Mouse (Mus musculus) CH12.LX (cell line): ENCODE data around the gene Dclk1. TPM values are rescaled to one million over a fixed set of nuclear protein-coding genes. Genes with fewer than 3 reads are reported as not detected.

ENCODE experiments used
- DNase-seq: peaks from one replicate; pipeline ENCODE4 v3.0.0-alpha.2; 2013; ENCODE audit errors: extremely low read depth
- H3K27ac ChIP-seq: 2 replicates; pipeline ENCODE4 v1.5.1; 2012; ENCODE audit warnings: low read depth, mild to moderate bottlenecking, control low read depth, moderate library complexity; ENCODE audit not compliant: insufficient read depth
- H3K27me3 ChIP-seq: replicated peaks from 2 replicates; pipeline ENCODE3; 2012; ENCODE audit warnings: inconsistent platforms
- H3K36me3 ChIP-seq, 2 experiments: replicated peaks in 1 of 2; 2 replicates each; pipeline versions ENCODE3 to v1.6.1; 2012; ENCODE audit warnings: inconsistent platforms in 1 of 2, low read length in 1 of 2, mild to moderate bottlenecking in 1 of 2, mixed read lengths in 1 of 2, moderate library complexity in 1 of 2; ENCODE audit not compliant: control insufficient read depth in 1 of 2, insufficient read depth in 1 of 2
- H3K4me1 ChIP-seq, 2 experiments: 2 replicates each; pipeline ENCODE4 v1.6.1; 2012; ENCODE audit warnings: inconsistent platforms in 1 of 2, moderate library complexity in 1 of 2; ENCODE audit not compliant: insufficient read depth in 2 of 2, control insufficient read depth in 1 of 2
- H3K4me2 ChIP-seq: 2 replicates; pipeline ENCODE4 v1.6.1; 2012; ENCODE audit warnings: low read depth, mild to moderate bottlenecking, control low read depth; ENCODE audit not compliant: poor library complexity, insufficient read depth, severe bottlenecking
- H3K4me3 ChIP-seq, 3 experiments: fragments of 150-350 bp in 1 of 3; sonication (generic) in 1 of 3; replicated peaks in 1 of 3; 2 replicates each; pipeline versions ENCODE3 to v1.5.1; 2011 to 2012; ENCODE audit warnings: low read depth in 2 of 3, low read length in 2 of 3, mild to moderate bottlenecking in 2 of 3, moderate library complexity in 2 of 3, control low read depth in 1 of 3, improper control_type of control experiment in 1 of 3, inconsistent platforms in 1 of 3, mixed read lengths in 1 of 3; ENCODE audit not compliant: poor library complexity in 1 of 3
- H3K79me2 ChIP-seq: replicated peaks from 2 replicates; pipeline ENCODE4 v1.6.1; 2012; ENCODE audit warnings: mild to moderate bottlenecking, moderate library complexity; ENCODE audit not compliant: control insufficient read depth, poor library complexity, insufficient read depth, severe bottlenecking; ENCODE audit errors: extremely low read depth
- H3K9ac ChIP-seq: 2 replicates; pipeline ENCODE4 v1.6.1; 2012; ENCODE audit warnings: low read depth, mild to moderate bottlenecking, control low read depth, moderate library complexity; ENCODE audit not compliant: insufficient read depth
- H3K9me3 ChIP-seq: replicated peaks from 2 replicates; pipeline ENCODE3; 2012; ENCODE audit warnings: low read length, inconsistent platforms, mixed read lengths
- CHD1 ChIP-seq: IDR thresholded peaks from 2 replicates; pipeline ENCODE4 v1.6.1; 2012; ENCODE audit warnings: low read depth, low read length, improper control_type of control experiment, inconsistent platforms
- E2F4 ChIP-seq: IDR thresholded peaks from 2 replicates; pipeline ENCODE4 v1.6.1; 2011; ENCODE audit warnings: low read depth, low read length, improper control_type of control experiment; ENCODE audit not compliant: insufficient replicate concordance
- EP300 ChIP-seq: IDR thresholded peaks from 2 replicates; pipeline ENCODE4 v1.6.1; 2011; ENCODE audit warnings: low read length, improper control_type of control experiment
- ETS1 ChIP-seq: conservative IDR thresholded peaks from 2 replicates; pipeline ENCODE4 v1.6.1; 2012; ENCODE audit warnings: low read depth, mild to moderate bottlenecking, inconsistent platforms, low read length, improper control_type of control experiment, moderate library complexity
- GABPA ChIP-seq: IDR thresholded peaks from 2 replicates; pipeline ENCODE4 v1.6.1; 2012; ENCODE audit warnings: low read depth, low read length, improper control_type of control experiment, inconsistent platforms; ENCODE audit not compliant: insufficient replicate concordance
- HCFC1 ChIP-seq: IDR thresholded peaks from 2 replicates; pipeline ENCODE4 v1.6.1; 2012; ENCODE audit warnings: low read depth, mild to moderate bottlenecking, inconsistent platforms, low read length, improper control_type of control experiment
- IRF4 ChIP-seq: IDR thresholded peaks from 2 replicates; pipeline ENCODE4 v1.6.1; 2014; ENCODE audit warnings: low read depth, mild to moderate bottlenecking, inconsistent platforms, low read length, improper control_type of control experiment
- MAFK ChIP-seq: IDR thresholded peaks from 2 replicates; pipeline ENCODE4 v1.6.1; 2011; ENCODE audit warnings: low read length, improper control_type of control experiment; ENCODE audit not compliant: insufficient replicate concordance
- MAX ChIP-seq: IDR thresholded peaks from 2 replicates; pipeline ENCODE4 v1.6.1; 2011; ENCODE audit warnings: low read length, improper control_type of control experiment
- MEF2A ChIP-seq: IDR thresholded peaks from 2 replicates; pipeline ENCODE4 v1.6.1; 2014; ENCODE audit warnings: low read depth, mild to moderate bottlenecking, inconsistent platforms, low read length, improper control_type of control experiment, borderline replicate concordance
- MXI1 ChIP-seq: IDR thresholded peaks from 2 replicates; pipeline ENCODE4 v1.6.1; 2011; ENCODE audit warnings: mild to moderate bottlenecking, low read depth, low read length, improper control_type of control experiment
- MYC ChIP-seq: IDR thresholded peaks from 2 replicates; pipeline ENCODE4 v1.6.1; 2011; ENCODE audit warnings: low read depth, mild to moderate bottlenecking, improper control_type of control experiment, low read length
- POLR2A ChIP-seq: IDR thresholded peaks from 2 replicates; pipeline ENCODE4 v1.6.1; 2011; ENCODE audit warnings: low read depth, mild to moderate bottlenecking, improper control_type of control experiment, low read length
- POLR2AphosphoS2 ChIP-seq: IDR thresholded peaks from 2 replicates; pipeline ENCODE4 v1.6.1; 2011; ENCODE audit warnings: low read depth, low read length, improper control_type of control experiment
- RAD21 ChIP-seq: IDR thresholded peaks from 2 replicates; pipeline ENCODE4 v1.6.1; 2011; ENCODE audit warnings: low read depth, mild to moderate bottlenecking, low read length, improper control_type of control experiment, moderate library complexity
- USF1 ChIP-seq: IDR thresholded peaks from 2 replicates; pipeline ENCODE4 v1.6.1; 2014; ENCODE audit warnings: low read depth, mild to moderate bottlenecking, inconsistent platforms, low read length, improper control_type of control experiment
- USF2 ChIP-seq: conservative IDR thresholded peaks from 2 replicates; pipeline ENCODE4 v1.6.1; 2011; ENCODE audit warnings: low read depth, low read length, improper control_type of control experiment
- dilution Hi-C: fragments of 300-500 bp; cut with MboI; formaldehyde crosslinking; loops from 2 replicates; pipeline ENCODE4 v1.14.3; 2020; ENCODE audit warnings: low sequenced_read_pairs; ENCODE audit not compliant: extremely low pct_unique_long_range_greater_than_20kb, extremely low pct_ligation_motif_present
- in situ Hi-C: fragments of 300-500 bp; cut with MboI; formaldehyde crosslinking; loops from 3 replicates; pipeline ENCODE4 v1.14.3; 2019; ENCODE audit warnings: low sequenced_read_pairs, low pct_ligation_motif_present, low pct_unique_long_range_greater_than_20kb, mixed read lengths
- polyA plus RNA-seq: library from polyadenylated mRNA; unstranded; fragments of >175 nt; gene quantifications from 2 replicates; pipeline ENCODE4 v1.2.1, GENCODE M21; 2012; ENCODE audit warnings: low read depth; ENCODE audit not compliant: insufficient read length
- total RNA-seq, 2 experiments: library from RNA; depleted of rRNA; stranded (reverse); fragments of 300-350 nt in 1 of 2; fragments of >200 nt in 1 of 2; gene quantifications; 2 replicates each; pipeline ENCODE4 v1.2.3; 2012 to 2014

Dclk1 gene
- total and polyA plus RNA-seq, 3 experiments: not detected

DNA sequence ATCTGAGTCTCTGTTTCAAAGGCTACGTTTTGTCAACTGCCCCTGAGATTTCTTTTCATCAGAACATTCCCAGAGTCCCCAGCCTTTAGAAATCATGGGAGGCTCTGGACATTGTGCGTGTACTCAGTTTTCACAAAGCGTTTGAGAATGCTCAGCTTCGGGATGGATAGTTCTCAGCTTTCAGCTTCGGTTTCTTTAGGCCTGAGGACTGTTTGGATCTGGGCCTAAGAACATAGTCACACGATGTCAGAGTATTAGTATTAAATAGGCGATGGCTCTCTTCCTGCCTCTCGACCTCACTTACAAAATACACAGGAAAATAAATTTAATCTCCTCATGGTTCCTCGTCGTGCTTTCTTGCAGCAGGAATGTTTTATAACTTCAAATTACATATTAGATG is 327.4 kb downstream of the Dclk1 start:
- Histone ChIP-seq H3K4me2 (no peak overlapping the region), H3K27ac (no peak overlapping the region), H3K4me1 (no peaks in the 10 kb centered on the region), H3K27me3 (no peaks in the 10 kb centered on the region), H3K36me3 (no peaks in the 10 kb centered on the region), H3K9ac (no peak overlapping the region), H3K79me2 (no peaks in the 10 kb centered on the region), H3K4me3 (no peak overlapping the region), H3K9me3 (peaks cover 72% of the 10 kb centered on the region)
- no peak for DNase-seq
- dilution Hi-C loops (no loop called here), in situ Hi-C loops (no loop called here)
- TF ChIP-seq MAFK: no peak
- TF ChIP-seq IRF4: no peak
- TF ChIP-seq RAD21: no peak
- no peak for TF ChIP-seq POLR2AphosphoS2
- TF ChIP-seq E2F4: no peak
- no peak for TF ChIP-seq MXI1
- no peak for TF ChIP-seq USF1
- no peak for TF ChIP-seq MAX

DNA sequence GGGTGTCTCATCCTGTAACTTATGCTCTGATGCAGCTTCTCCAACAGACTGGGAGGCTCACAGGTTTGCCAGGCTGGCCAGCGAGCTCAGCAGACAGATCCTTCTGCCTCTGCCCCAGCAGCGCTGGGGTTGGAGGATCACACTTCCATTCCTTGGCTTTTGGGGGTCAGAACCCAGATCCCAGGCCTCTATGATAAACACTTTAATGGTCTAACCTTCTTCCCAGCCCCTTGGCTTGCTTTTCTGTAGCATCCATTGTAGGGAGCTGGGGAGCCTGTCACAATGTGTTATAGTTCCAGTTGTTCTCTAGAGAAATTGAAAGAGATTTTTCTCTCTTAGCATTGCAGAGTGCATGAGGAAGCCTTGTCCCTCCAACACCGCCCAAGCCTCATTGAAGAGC is 328.9 kb downstream of the Dclk1 start:
- dilution Hi-C loops (no loop called here), in situ Hi-C loops (no loop called here)
- TF ChIP-seq POLR2AphosphoS2: no peak
- no peak for TF ChIP-seq USF1
- TF ChIP-seq POLR2A: no peak
- Histone ChIP-seq H3K9me3 (peaks cover 75% of the 10 kb centered on the region), H3K4me1 (no peaks in the 10 kb centered on the region), H3K9ac (no peak overlapping the region), H3K27me3 (no peaks in the 10 kb centered on the region), H3K36me3 (no peaks in the 10 kb centered on the region), H3K4me2 (no peak overlapping the region), H3K79me2 (no peaks in the 10 kb centered on the region), H3K4me3 (no peak overlapping the region), H3K27ac (no peak overlapping the region)
- no peak for DNase-seq

DNA sequence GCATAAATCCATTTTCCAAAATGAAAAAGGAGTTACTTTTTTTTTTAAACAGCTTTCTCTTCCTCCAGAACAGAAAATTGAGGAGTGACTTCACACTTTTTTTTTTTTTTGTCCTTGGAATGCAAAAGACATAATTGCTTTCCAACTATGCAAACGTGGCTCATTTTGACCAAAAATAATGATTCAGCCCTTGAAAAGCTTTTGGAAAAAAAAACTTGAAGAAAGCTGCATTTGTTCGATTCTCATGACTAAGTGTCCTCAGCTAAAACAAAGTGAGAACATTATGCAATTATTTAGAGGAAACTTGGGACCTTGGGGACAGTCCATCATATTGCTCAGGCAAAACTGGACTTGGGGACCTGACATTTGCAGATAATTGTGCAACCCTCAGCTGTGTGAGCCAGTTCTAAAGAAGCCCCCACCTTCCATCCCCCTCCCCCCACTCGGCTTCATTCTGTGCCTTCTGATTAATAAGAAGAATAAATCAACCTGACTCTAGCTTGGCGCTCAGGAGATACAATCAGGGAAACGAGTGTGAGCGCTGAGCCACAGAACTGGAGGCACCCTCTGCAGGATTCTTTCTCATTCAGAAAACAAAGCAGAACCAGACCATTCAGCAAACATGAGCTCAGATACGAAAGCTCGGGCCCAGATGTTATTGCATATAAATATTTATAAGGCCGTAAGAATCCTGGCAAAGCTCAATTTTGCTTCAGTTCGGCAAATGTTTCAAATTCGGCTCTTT is 329.6 kb downstream of the Dclk1 start:
- Histone ChIP-seq H3K9me3 (peaks cover 82% of the 10 kb centered on the region), H3K4me3 (no peak overlapping the region), H3K79me2 (no peaks in the 10 kb centered on the region), H3K27me3 (no peaks in the 10 kb centered on the region), H3K36me3 (no peaks in the 10 kb centered on the region), H3K27ac (no peak overlapping the region), H3K4me2 (no peak overlapping the region), H3K4me1 (no peaks in the 10 kb centered on the region), H3K9ac (no peak overlapping the region)
- in situ Hi-C loops: no loop called here
- DNase-seq: no peak
- TF ChIP-seq USF1 (no peak), HCFC1 (no peak), GABPA (no peak), USF2 (no peak), RAD21 (no peak), CHD1 (no peak), EP300 (no peak), IRF4 (no peak), ETS1 (no peak), MEF2A (no peak), MYC (no peak)
- dilution Hi-C loops: no loop called here
